Mouse (Mus musculus) stomach, embryonic 16.5 days (tissue): ENCODE data around the gene Diras1. TPM values are rescaled to one million over a fixed set of nuclear protein-coding genes. Genes with fewer than 3 reads are reported as not detected.

Source experiments
- ATAC-seq: fragments of 200-750 bp; cut with Nextera tagmentation; 2 replicates; pipeline ENCODE4 v1.8.0; 2017; ENCODE audit warnings: moderate number of reproducible peaks, moderate TSS enrichment; ENCODE audit not compliant: insufficient read depth, low FRiP score
- H3K27ac ChIP-seq: fragments of 300-500 bp; sonication (generic); 2 replicates; pipeline ENCODE4 v1.5.1; 2014; ENCODE audit warnings: low read length
- H3K27me3 ChIP-seq: fragments of 300-500 bp; sonication (generic); 2 replicates; pipeline ENCODE4 v1.6.1; 2014; ENCODE audit warnings: low read length, control low read depth, mixed read lengths; ENCODE audit not compliant: control insufficient read depth, insufficient read depth
- H3K36me3 ChIP-seq: fragments of 300-500 bp; sonication (generic); 2 replicates; pipeline ENCODE4 v1.6.1; 2014; ENCODE audit warnings: low read length; ENCODE audit not compliant: control insufficient read depth, insufficient read depth
- H3K4me1 ChIP-seq: fragments of 300-500 bp; sonication (generic); 2 replicates; pipeline ENCODE4 v1.6.1; 2014; ENCODE audit warnings: low read length, control low read depth, mixed read lengths; ENCODE audit not compliant: control insufficient read depth, insufficient read depth
- H3K4me2 ChIP-seq: fragments of 300-500 bp; sonication (generic); 2 replicates; pipeline ENCODE4 v1.6.1; 2014; ENCODE audit warnings: low read depth, low read length, mixed read lengths
- H3K4me3 ChIP-seq: fragments of 300-500 bp; sonication (generic); replicated peaks from 2 replicates; pipeline ENCODE4 v1.5.1; 2014; ENCODE audit warnings: mild to moderate bottlenecking, low read length
- H3K9ac ChIP-seq: fragments of 300-500 bp; sonication (generic); 2 replicates; pipeline ENCODE4 v1.6.1; 2014; ENCODE audit warnings: low read length
- H3K9me3 ChIP-seq: fragments of 300-500 bp; sonication (generic); replicated peaks from 2 replicates; pipeline ENCODE4 v1.6.1; 2016; ENCODE audit warnings: low read length, control low read depth; ENCODE audit not compliant: control insufficient read depth
- WGBS: fragments of 180-500 bp; shearing (Covaris S2); extraction: QIAGEN DNeasy Blood & Tissue Kit; methylation state at CpG from one replicate; pipeline ENCODE4 v1.1.7; 2014; 5-methylcytosine and 5-hydroxymethylcytosine counted together
- polyA plus RNA-seq: library from polyadenylated mRNA; unstranded; fragments of >200 nt; fragmentation: Nextera tagmentation; extraction: Ambion mirVana; gene quantifications from 2 replicates; pipeline ENCODE4 v1.2.1, GENCODE M21; 2015

The Diras1 gene
- polyA plus RNA-seq, 1 experiment from 2014 or later = 0.49 TPM

DNA sequence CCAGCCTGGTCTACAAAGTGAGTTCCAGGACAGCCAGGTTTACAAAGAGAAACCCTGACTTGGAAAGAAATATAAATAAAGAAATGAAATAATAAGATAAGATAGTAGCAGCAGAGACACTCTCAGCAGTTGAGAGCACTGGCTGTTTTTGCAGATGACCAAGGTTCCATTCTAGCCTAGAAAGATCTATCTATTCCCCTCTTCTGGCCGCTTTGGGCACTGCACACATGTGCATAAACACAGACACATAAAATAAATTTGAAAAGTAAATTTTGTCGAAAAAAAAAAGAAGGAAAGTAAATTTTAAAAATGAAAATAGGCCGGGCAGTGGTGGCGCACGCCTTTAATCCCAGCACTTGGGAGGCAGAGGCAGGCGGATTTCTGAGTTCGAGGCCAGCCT, 10.8 kb upstream of the Diras1 start:
- H3K9ac ChIP-seq = no peak overlapping the region
- no peak overlapping the region for H3K4me2 ChIP-seq
- no peak overlapping the region for H3K27ac ChIP-seq
- ATAC-seq = no peak
- peaks cover 3% of the 10 kb centered on the region; the same call in 1 of the 2 replicates for H3K36me3 ChIP-seq
- H3K9me3 ChIP-seq = no peaks in the 10 kb centered on the region
- H3K4me3 ChIP-seq = no peak overlapping the region
- H3K27me3 ChIP-seq = no peaks in the 10 kb centered on the region
- WGBS = 77% methylated on average over 7 of the region's 7 CpGs
- H3K4me1 ChIP-seq = no peaks in the 10 kb centered on the region

DNA sequence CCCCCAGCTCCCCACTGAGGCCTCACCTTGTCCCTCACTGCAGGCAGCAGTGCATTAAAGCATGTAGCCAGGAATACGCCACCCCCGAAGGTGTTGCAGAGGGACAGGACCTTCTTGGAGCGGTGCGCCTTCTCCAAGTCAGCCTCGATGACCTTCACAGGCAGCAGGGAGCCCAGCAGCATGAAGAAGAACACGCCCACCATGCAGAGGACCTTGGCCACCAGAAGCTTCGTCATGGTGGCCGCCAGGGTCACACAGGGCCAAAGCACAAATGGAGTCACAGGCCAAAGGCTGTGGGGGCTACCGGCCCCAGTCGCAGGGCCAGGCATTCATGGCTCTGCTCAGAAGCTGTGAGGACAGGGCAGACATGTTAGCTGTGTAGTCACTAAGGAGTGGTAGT, 8.1 kb upstream of the Diras1 start:
- Histone ChIP-seq H3K4me1 (no peaks in the 10 kb centered on the region), H3K9me3 (no peaks in the 10 kb centered on the region), H3K27ac (no peak overlapping the region), H3K36me3 (peaks cover 6% of the 10 kb centered on the region; the same call in 1 of the 2 replicates), H3K4me3 (no peak overlapping the region), H3K4me2 (no peak overlapping the region), H3K9ac (no peak overlapping the region), H3K27me3 (no peaks in the 10 kb centered on the region)
- ATAC-seq = no peak
- WGBS = 76% methylated on average over 10 of the region's 10 CpGs

DNA sequence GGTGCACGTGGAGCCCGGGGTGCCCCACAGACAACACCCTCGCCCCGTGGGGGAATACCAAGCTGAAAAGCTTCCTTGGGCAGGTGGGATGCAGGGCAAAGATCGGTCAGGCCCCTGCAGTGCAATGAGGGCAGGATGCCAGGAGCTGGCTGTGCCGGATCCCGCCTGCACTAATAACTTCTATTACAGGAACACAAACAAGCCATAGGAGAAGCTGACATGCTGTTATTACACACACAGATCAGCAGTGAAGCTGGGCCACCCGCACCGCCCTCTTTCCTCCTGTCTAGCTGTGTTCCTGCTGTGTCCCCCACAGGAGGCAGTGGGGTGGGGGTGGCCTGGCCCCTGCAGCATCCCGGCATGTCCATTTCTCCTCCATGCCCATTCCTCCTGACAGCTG, 3.6 kb upstream of the Diras1 start:
- Histone ChIP-seq H3K27ac (no peak overlapping the region), H3K27me3 (peaks cover 13% of the 10 kb centered on the region), H3K36me3 (peaks cover 6% of the 10 kb centered on the region; the same call in 1 of the 2 replicates), H3K4me2 (no peak overlapping the region), H3K4me1 (peaks cover 5% of the 10 kb centered on the region), H3K4me3 (no peak overlapping the region), H3K9ac (no peak overlapping the region), H3K9me3 (no peaks in the 10 kb centered on the region)
- 71% methylated on average over 10 of the region's 10 CpGs for WGBS
- no peak for ATAC-seq

DNA sequence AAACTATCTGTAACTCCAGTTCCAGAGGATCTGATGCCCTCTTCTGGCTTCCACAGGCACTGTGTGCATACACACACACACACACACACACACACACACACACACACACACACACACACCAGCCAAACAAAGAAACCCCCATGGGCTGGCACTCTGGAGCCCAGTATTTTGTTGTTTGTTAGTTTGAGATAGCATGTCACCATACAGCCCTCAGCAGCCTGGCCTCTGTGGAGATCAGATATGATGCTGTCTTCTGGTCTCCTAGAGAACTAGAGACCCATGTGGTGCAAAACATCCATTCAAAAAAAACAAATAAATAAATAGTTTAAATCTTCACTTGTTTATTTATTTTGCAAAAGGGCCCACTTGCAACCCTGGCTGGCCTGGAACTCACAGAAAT, 2.8 kb upstream of the Diras1 start:
- no peak overlapping the region for H3K9ac ChIP-seq
- ATAC-seq = no peak

DNA sequence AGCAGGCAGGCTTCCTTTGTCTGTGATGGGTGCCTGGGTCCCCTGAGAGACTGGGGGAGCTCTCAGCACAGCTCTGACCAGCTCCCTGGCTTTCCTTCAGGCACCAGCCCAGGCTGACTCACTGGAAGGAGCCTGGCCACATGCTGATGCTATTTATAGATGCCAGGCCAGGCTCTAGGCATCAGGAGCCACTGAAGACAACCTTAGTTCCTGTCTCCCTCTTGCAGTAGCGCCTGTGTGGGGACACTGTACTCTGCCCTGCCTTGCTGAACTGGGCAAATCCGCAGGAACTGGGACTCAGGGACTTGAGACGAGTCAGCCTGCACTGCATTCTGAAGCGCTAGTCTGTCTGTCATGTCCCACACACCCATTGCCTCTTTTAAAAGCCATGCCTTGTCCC, 1.9 kb upstream of the Diras1 start:
- peaks cover 19% of the 10 kb centered on the region for H3K27me3 ChIP-seq
- H3K27ac ChIP-seq = no peak overlapping the region
- H3K9me3 ChIP-seq = no peaks in the 10 kb centered on the region
- peaks cover 5% of the 10 kb centered on the region for H3K4me1 ChIP-seq
- no peak overlapping the region for H3K4me3 ChIP-seq
- 0 out of 2 replicates have a peak overlapping the region, but pooled peaks have one; percentile 8 for H3K9ac ChIP-seq
- ATAC-seq = no peak
- H3K4me2 ChIP-seq = no peak overlapping the region
- WGBS = 62% methylated on average over 4 of the region's 4 CpGs
- H3K36me3 ChIP-seq = peaks cover 6% of the 10 kb centered on the region; the same call in 1 of the 2 replicates

More for the DNA sequence above, 2.8 kb upstream of the Diras1 start:
- peaks cover 5% of the 10 kb centered on the region for H3K4me1 ChIP-seq
- peaks cover 13% of the 10 kb centered on the region for H3K27me3 ChIP-seq
- H3K4me2 ChIP-seq = no peak overlapping the region
- H3K4me3 ChIP-seq = no peak overlapping the region
- no peaks in the 10 kb centered on the region for H3K9me3 ChIP-seq
- H3K27ac ChIP-seq = no peak overlapping the region
- H3K36me3 ChIP-seq = peaks cover 6% of the 10 kb centered on the region; the same call in 1 of the 2 replicates

DNA sequence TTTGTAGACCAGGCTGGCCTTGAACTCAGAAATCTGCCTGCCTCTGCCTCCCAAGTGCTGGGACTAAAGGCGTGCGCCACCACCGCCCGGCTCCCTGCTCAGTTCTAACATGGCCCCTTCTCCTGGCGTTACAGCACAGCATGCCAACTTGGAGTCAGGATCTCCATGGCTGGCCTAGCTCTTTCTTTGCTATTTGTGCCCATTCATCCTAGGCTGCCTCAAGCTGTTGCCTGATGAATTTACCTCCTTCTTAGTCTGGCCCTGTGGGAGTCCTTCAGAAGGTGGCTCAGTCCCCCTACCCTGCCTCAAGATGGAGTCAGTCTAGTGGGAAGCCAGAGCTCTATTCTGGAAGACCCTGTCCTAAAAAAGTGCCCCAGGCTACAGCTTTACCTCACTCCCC, 1.4 kb upstream of the Diras1 start:
- H3K36me3 ChIP-seq = peaks cover 6% of the 10 kb centered on the region; the same call in 1 of the 2 replicates
- H3K4me2 ChIP-seq = no peak overlapping the region
- H3K9ac ChIP-seq = no peak overlapping the region
- peaks cover 5% of the 10 kb centered on the region for H3K4me1 ChIP-seq
- H3K27me3 ChIP-seq = peaks cover 24% of the 10 kb centered on the region
- 87% methylated on average over 5 of the region's 5 CpGs for WGBS
- no peak overlapping the region for H3K4me3 ChIP-seq
- no peaks in the 10 kb centered on the region for H3K9me3 ChIP-seq
- H3K27ac ChIP-seq = no peak overlapping the region
- no peak for ATAC-seq

DNA sequence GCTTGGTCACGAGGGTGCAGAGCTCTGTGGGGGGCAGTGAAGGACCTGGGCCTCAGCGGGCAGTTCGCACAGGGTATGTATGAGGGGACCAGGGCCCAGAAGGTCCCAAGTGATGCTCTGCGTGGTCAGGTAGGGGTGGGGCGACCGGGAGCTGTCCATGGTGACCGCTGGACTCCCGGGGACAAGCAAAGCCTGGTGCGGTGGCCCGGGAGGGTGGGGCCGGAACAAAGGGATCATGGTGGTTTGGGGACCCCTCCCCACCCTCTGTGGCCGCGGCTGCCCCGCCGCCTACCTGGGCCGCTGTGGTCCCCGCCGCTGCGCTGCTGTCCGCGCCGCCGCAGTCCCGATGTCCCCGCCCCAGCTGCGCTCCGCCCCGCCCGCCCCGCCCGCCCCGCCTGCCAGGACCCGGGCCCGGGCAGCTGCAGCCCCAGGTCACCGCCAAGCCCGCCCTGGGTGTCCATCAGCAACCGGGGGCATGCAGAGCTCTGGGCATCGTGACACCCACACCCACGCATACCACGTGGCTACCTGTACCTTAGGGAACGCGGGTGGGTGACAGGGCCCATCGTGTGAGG, 328 bp downstream of the Diras1 start:
- ATAC-seq = no peak
- peak overlapping the region; percentile 56 for H3K9ac ChIP-seq

DNA sequence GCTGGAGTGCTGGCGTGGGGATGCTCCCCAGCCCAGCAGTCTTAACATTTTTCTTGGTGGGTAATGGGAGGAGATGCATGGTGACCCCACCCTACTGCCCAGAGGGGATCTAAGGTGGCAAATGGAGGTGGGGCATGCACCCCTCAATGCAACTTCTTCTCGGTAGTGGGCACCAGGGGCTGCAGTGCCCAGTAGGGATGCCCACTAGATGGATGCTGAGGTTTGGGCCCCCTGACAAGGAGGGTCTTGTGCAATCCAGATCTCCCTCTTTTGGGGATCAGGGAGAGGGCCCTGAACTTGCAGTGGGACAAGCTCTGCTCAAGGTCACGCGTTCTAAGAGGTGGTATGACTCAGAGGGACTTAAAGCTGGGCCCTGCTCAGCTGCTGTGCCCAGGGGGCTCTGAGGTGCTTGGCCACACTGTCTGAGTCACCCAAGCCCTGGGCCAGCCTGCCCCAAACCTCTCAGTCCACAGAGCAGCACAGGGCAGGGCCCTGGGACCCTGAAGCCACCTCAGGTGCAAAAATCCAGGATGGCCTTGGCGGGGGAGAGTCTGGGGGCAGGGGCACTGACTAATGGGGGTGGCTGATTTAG, 1.0 kb downstream of the Diras1 start:
- peaks cover 5% of the 10 kb centered on the region for H3K4me1 ChIP-seq
- H3K4me3 ChIP-seq = no peak overlapping the region
- H3K4me2 ChIP-seq = peak overlapping the region; percentile 48; the same call in 1 of the 2 replicates
- no peak overlapping the region for H3K9ac ChIP-seq
- peaks cover 24% of the 10 kb centered on the region for H3K27me3 ChIP-seq
- no peak overlapping the region for H3K27ac ChIP-seq
- no peak for ATAC-seq
- WGBS = 70% methylated on average over 5 of the region's 5 CpGs
- H3K36me3 ChIP-seq = no peaks in the 10 kb centered on the region
- H3K9me3 ChIP-seq = no peaks in the 10 kb centered on the region

More for the DNA sequence above, 328 bp downstream of the Diras1 start:
- H3K4me3 ChIP-seq = peak overlapping the region; percentile 33
- 2% methylated on average over 22 of the region's 43 CpGs for WGBS
- no peak overlapping the region for H3K27ac ChIP-seq
- H3K27me3 ChIP-seq = peaks cover 24% of the 10 kb centered on the region
- H3K4me1 ChIP-seq = peaks cover 5% of the 10 kb centered on the region
- no peaks in the 10 kb centered on the region for H3K9me3 ChIP-seq
- H3K36me3 ChIP-seq = no peaks in the 10 kb centered on the region
- H3K4me2 ChIP-seq = peak overlapping the region; percentile 48

DNA sequence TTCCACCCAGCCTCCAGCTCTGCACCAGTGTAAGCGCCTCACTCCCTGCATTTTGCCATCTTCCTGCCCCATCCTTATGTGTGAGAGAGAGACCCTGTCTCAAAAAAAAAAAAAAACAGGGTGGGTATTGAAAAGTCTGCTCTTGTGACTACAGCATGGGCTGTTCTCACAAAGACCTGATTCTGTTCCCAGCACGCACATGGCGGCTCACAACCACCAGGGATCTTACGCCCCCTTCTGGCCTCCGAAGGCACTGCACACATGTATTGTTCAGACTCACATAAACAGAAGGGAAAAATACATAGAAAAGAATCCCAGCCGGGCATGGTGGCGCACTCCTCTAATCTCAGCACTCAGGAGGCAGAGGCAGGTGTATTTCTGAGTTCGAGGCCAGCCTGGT, 2.7 kb downstream of the Diras1 start:
- H3K27ac ChIP-seq = no peak overlapping the region
- no peaks in the 10 kb centered on the region for H3K36me3 ChIP-seq
- peaks cover 24% of the 10 kb centered on the region for H3K27me3 ChIP-seq
- no peak overlapping the region for H3K4me2 ChIP-seq
- H3K9me3 ChIP-seq = no peaks in the 10 kb centered on the region
- H3K9ac ChIP-seq = no peak overlapping the region
- no peak overlapping the region for H3K4me3 ChIP-seq
- ATAC-seq = no peak
- WGBS = 61% methylated on average over 8 of the region's 8 CpGs
- H3K4me1 ChIP-seq = peaks cover 5% of the 10 kb centered on the region
